Mouse (Mus musculus) colon, adult 2 months (tissue): ENCODE data around the gene Mpdu1. TPM values are rescaled to one million over a fixed set of nuclear protein-coding genes. Genes with fewer than 3 reads are reported as not detected.

Experiments used
- polyA plus RNA-seq: library from polyadenylated mRNA; depleted of rRNA; stranded (reverse); fragments of >200 nt; gene quantifications from 2 replicates; pipeline ENCODE4 v1.2.3, GENCODE M21; 2012; rRNA removed

The Mpdu1 gene
- 97.9 and 102 TPM in 2 replicates for polyA plus RNA-seq

GRCm38 (mm10) chr11:69662213-69662966 is at the start of gene Mpdu1:
Gene Mpdu1, minus strand, starts transcription at chr11:69662642.

DNA sequence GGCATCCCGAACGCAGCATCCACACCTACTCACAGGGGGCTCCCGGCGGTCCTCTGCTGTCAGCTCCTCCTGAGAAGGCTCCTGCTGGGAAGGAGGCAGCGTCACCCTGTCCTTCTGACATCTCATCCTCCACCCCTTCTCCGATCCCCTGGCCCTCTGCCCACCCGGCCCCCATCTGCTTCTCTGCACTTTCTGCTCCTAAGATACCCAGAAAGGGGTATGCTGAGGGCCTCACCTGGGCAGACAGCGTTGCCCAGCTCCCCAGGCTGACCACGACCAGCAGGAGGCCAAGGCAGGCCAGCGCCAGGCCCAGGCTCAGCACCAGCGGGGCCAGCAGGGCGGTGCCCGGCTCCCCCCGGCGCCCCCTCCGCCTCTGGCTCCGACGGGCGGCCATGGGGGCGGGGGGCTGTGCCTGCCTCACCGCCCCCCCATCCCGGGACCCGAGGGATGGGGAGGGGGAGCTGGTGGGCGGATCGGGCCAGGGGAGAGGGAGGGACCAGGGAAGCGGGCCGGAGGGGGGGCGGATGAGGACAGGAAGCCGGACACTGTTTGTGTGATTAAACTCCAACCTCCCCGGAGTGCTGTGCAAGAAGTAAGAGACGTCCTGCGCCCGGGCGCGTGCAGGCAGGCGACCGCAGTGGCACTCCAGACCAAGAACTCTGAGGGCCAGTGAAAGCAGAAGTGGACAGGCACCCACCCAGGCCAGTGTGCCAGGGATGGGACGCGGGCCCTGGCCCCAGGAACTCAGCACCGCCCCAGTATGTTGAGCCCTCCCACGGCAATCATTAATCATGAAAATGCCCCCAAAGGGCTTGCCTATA is 33.1 kb upstream of the Mpdu1 start, which contains the start of the genes Tnfsf12 and Tnfsfm13:
TSS of gene Tnfsf12 (minus strand) at position 489 of the 821 bp plus-strand sequence.
TSS of gene Tnfsfm13 (minus strand) at position 738 of the 821 bp plus-strand sequence.

GRCm38 (mm10) chr11:69685526-69686148 is 23.2 kb upstream of the Mpdu1 start, which contains the start of gene Tnfsf13:
Gene Tnfsf13, minus strand, starts transcription at chr11:69685784.

DNA sequence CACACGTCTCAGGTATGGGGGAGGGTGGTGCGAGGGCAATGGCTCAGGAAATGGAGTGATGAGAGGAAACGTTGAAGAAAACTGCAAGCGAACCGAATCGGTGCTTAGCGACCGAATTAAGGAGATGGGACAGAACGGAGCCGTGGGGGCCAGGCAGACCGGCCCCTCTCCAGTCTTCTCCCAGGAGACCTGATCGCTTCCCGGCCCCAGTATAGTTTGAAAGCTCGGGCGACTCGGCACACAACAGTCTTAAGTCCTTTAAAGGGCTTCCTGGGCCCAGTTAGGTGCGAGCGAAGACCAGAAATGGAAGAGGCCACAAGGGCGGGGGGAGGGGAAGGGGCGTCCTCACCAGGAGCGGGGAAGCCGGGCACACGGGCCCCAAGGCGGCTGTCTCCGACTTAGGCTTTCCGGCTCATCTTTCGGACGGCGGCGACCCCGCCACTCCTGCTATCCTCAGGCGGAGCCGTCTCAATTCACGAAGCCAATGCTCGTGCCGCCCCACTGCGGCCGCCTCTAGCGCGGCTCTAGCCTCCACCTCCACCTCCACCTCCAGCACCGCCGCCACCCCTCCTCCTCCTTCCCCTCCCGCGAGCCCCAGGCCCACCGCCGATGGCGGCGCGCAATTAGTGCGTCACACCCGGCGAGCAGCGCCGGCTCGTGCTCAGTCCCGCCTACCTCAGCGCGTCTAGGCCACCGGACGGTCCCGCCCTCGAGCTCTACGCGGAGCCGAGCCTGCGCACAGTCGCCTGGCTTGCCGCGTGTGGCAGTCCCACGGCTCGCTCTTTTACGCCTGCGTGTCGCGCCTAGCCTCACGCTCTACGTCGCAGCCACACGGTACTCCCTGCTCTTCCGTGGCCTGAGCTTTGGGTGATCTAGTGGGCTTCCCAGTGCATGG is 19.1 kb upstream of the Mpdu1 start, which contains the start of gene Senp3:
TSS of gene Senp3 (minus strand) at position 771 of the 895 bp plus-strand sequence.

DNA sequence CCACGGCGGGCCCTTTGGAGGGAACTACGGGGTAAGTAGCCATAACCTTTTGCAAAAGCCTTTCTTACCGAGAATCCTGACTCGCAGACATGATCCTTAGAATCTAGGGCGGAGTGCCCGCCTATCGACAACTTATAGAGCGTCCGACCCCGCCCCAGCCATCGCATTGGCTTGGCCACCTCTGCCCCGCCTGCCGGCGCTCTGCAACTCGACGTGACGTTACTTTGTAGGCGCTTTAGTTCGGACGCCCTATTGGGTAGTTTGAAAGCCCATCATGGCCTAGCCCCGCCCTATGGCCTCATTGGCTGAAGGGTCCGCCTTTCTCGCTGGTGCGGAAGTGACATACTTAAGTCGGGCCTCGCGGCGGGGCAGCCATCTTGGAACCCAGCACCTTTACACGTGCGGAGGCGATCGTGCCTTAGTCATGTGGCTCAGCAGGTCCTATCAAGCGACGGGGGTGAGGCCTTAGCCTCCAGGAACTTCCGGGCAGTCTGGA is 9.8 kb upstream of the Mpdu1 start, which contains the start of gene Eif4a1:
TSS of gene Eif4a1 (minus strand) at position 213 of the 496 bp plus-strand sequence.

DNA sequence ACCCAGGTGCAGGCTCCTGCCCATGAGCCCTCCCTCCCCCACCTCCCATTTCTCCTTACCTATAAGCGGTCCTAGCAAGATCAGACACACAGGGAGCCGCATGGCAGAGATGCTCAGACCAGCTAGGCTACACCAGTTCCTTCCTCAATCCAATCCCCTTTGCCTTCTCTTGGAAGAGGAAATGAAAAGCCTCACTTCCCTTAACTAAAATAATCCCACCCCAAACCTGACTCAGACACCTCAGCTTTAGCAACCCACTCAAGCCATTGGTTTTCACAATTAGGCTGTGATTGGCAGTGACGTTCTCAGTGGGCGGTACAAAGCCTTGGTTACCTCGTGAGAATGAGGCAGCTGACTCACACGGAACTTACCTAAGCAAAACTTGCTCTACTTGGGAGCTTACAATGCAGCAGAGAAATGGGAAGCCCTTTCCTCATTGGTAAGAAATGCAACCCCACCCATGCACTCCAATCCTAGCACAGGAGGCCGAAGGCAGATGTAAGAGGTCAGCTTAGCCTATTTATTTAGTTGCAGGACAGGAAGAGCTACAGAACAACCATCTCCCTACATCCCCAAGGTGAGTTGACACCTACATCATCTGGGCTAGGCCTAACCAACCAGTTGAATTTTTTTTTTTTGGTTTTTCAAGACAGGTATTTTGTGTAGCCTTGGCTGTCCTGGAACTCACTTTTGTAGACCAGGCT is 3.7 kb upstream of the Mpdu1 start, which contains the start of gene Cd68:
TSS of gene Cd68 (minus strand) at position 193 of the 704 bp plus-strand sequence.

DNA sequence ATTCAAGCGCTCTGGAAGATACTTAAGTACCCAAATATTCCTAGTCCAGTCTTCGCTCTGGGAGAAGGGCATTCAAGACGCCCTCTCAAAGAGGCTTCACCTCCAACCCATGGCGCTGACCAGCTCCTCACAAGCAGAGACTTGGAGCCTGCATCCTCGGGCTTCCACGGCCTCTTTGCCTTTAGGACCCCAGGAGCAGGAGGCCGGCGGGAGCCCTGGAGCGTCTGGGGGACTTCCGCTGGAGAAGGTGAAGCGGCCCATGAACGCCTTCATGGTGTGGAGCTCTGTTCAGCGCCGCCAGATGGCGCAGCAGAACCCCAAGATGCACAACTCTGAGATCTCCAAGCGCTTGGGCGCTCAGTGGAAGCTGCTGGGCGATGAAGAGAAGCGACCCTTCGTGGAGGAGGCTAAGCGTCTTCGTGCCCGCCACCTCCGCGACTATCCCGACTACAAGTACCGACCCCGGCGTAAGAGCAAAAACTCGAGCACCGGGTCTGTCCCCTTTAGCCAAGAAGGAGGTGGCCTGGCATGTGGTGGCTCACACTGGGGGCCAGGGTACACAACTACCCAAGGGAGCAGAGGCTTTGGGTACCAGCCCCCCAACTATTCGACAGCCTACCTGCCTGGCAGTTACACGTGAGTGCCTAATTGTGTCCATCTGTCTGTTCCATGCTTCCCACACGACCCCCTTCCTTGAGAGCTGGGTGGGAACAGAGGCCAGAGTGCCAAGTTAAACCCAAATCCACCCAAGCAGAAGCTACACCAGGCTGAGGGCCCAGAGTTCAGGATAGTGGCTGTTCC is 7.0 kb downstream of the Mpdu1 start, which contains the start of gene Sox15:
TSS of gene Sox15 (plus strand) at position 51 of the 801 bp plus-strand sequence.

GRCm38 (mm10) chr11:69632284-69633089 is 30.0 kb downstream of the Mpdu1 start, which contains the start of gene Fxr2:
Gene Fxr2, plus strand, starts transcription at chr11:69632990.

DNA sequence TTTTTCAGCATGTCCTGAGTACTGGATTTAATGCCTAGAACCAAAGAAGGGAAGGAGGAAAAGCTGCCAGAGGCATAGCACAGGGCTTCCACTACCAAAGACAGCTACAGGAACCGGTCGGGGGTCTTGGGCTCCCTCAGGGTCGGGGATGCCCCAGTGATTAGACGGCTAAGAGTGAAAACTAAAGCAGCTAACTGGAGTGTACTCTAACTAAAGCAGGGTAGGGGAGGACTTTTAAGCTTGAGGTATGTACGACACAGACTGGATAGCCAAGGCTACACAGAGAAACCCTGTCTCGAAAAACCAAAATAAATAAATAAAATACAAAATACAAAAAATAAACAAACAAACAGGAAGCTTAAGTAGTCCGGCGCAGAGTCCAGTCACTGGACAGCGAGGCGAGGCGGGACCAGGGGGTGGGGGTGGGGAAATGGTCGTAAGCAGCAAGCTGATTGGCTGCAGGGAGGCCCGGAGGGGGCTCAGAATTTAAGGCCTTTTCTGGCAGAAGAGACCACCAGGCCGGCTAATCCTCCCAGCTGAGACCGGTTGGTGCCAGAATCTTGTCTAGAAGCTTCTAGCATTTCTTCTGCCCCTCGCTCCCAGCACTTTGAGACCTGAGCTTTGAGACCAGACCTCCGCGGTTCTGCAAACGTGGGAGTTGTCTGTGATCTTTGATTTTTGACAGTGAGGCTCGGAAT is 40.7 kb downstream of the Mpdu1 start, which contains the start of gene Sat2:
TSS of gene Sat2 (plus strand) at position 454 of the 698 bp plus-strand sequence.

DNA sequence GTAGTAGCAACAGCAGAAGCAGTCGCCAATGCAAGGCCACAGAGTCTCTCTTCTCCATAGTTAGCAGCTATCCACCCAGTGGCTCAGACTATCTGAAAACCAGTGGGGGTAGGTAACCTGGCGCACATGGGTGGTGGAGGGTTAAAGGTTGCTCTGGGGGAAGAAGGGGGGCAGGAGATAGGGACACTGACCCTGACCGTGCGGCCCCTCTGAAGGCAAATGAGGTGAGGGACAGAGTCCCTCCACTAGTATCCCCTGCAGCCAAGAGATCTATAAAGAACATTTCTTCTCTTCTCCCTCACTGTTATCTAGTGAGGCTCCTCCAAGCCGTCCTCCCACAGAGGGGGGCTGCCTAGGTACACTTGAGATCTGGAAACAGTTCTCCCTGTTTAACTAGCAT is 44.6 kb downstream of the Mpdu1 start, which contains the start of gene Shbg:
TSS of gene Shbg (minus strand) at position 101 of the 400 bp plus-strand sequence.

Other genes with a start within 250 kb of the Mpdu1 start
- gene Kdm6b, start 249.0 kb downstream of the Mpdu1 start, polyA plus RNA-seq: 15.5 and 18.5 TPM in 2 replicates
- gene Dnah2, start 113.5 kb downstream of the Mpdu1 start, polyA plus RNA-seq: 0.44 and 0.93 TPM in 2 replicates
- 1.1 and 1.8 TPM in 2 replicates for gene Efnb3, start 102.4 kb downstream of the Mpdu1 start, polyA plus RNA-seq
- gene Wrap53, start 82.4 kb downstream of the Mpdu1 start, polyA plus RNA-seq: 13.9 and 18.2 TPM in 2 replicates
- gene Trp53, start 82.3 kb downstream of the Mpdu1 start, polyA plus RNA-seq: 69.1 and 71.7 TPM in 2 replicates
- gene Atp1b2, start 56.7 kb downstream of the Mpdu1 start, polyA plus RNA-seq: 6.2 and 6.3 TPM in 2 replicates
- gene Shbg, start 44.7 kb downstream of the Mpdu1 start, polyA plus RNA-seq: not detected in 2 replicates
- gene Sat2, start 40.6 kb downstream of the Mpdu1 start, polyA plus RNA-seq: 1.3 and 1.8 TPM in 2 replicates
- 40.4 and 45.3 TPM in 2 replicates for gene Fxr2, start 29.7 kb downstream of the Mpdu1 start, polyA plus RNA-seq
- gene Sox15, start 7.3 kb downstream of the Mpdu1 start, polyA plus RNA-seq: not detected in 2 replicates
- gene Cd68, start 3.5 kb upstream of the Mpdu1 start, polyA plus RNA-seq: 16.9 and 23.1 TPM in 2 replicates
- 190 and 192 TPM in 2 replicates for gene Eif4a1, start 9.8 kb upstream of the Mpdu1 start, polyA plus RNA-seq
- 37.8 and 38.7 TPM in 2 replicates for gene Senp3, start 19.4 kb upstream of the Mpdu1 start, polyA plus RNA-seq
- 15.1 and 20.9 TPM in 2 replicates for gene Tnfsf13, start 23.1 kb upstream of the Mpdu1 start, polyA plus RNA-seq
- 26.3 and 32.5 TPM in 2 replicates for gene Tnfsf12, start 33.2 kb upstream of the Mpdu1 start, polyA plus RNA-seq
- gene Tnfsfm13, start 33.5 kb upstream of the Mpdu1 start, polyA plus RNA-seq: 5.2 and 5.7 TPM in 2 replicates
- gene Polr2a, start 96.0 kb upstream of the Mpdu1 start, polyA plus RNA-seq: 19.8 and 20.0 TPM in 2 replicates
- 0.33 TPM in 1 of 2 replicates, not detected in the other for gene Slc35g3, start 99.3 kb upstream of the Mpdu1 start, polyA plus RNA-seq
- gene Zbtb4, start 103.3 kb upstream of the Mpdu1 start, polyA plus RNA-seq: 37.2 and 40.3 TPM in 2 replicates
- gene Chrnb1, start 133.3 kb upstream of the Mpdu1 start, polyA plus RNA-seq: 5.7 and 8.7 TPM in 2 replicates
- 6.4 and 6.9 TPM in 2 replicates for gene Fgf11, start 139.2 kb upstream of the Mpdu1 start, polyA plus RNA-seq
- 45.7 and 55.0 TPM in 2 replicates for gene Tmem102, start 143.0 kb upstream of the Mpdu1 start, polyA plus RNA-seq
- gene Gm39566, start 152.7 kb upstream of the Mpdu1 start, polyA plus RNA-seq: not detected in 2 replicates
- not detected in 2 replicates for gene Spem2, start 155.8 kb upstream of the Mpdu1 start, polyA plus RNA-seq
- gene Spem1, start 159.5 kb upstream of the Mpdu1 start, polyA plus RNA-seq: 0.22 TPM in 1 of 2 replicates, not detected in the other
- gene Nlgn2, start 175.1 kb upstream of the Mpdu1 start, polyA plus RNA-seq: 19.8 and 19.9 TPM in 2 replicates
- gene Tmem256, start 175.9 kb upstream of the Mpdu1 start, polyA plus RNA-seq: 153 and 198 TPM in 2 replicates
- gene Plscr3, start 183.7 kb upstream of the Mpdu1 start, polyA plus RNA-seq: 55.2 and 58.3 TPM in 2 replicates
- 55.1 and 60.4 TPM in 2 replicates for gene Tnk1, start 196.1 kb upstream of the Mpdu1 start, polyA plus RNA-seq
- gene Tmem95, start 215.4 kb upstream of the Mpdu1 start, polyA plus RNA-seq: not detected in 2 replicates
- gene Kctd11, start 218.8 kb upstream of the Mpdu1 start, polyA plus RNA-seq: 4.0 and 4.9 TPM in 2 replicates
- gene Acap1, start 232.9 kb upstream of the Mpdu1 start, polyA plus RNA-seq: 6.5 and 6.7 TPM in 2 replicates
- gene 2810408A11Rik, start 238.3 kb upstream of the Mpdu1 start, polyA plus RNA-seq: 1.0 and 1.6 TPM in 2 replicates
- gene Neurl4, start 238.4 kb upstream of the Mpdu1 start, polyA plus RNA-seq: 43.3 and 44.8 TPM in 2 replicates